Mouse (Mus musculus) neural tube, embryonic 15.5 days (tissue): Measurements from ENCODE around the gene Slc25a26. TPM values are rescaled to one million over a fixed set of nuclear protein-coding genes. Genes with fewer than 3 reads are reported as not detected.

ENCODE experiments used
- ATAC-seq: fragments of 200-750 bp; cut with Nextera tagmentation; 2 replicates; pipeline ENCODE4 v1.8.0; 2017; ENCODE audit warnings: mild to moderate bottlenecking, moderate TSS enrichment, moderate library complexity; ENCODE audit not compliant: low FRiP score
- H3K27ac ChIP-seq: fragments of 300-500 bp; sonication (generic); replicated peaks from 2 replicates; pipeline ENCODE4 v1.5.1; 2015; ENCODE audit warnings: mild to moderate bottlenecking, inconsistent platforms
- H3K27me3 ChIP-seq: fragments of 300-500 bp; sonication (generic); replicated peaks from 2 replicates; pipeline ENCODE4 v1.6.1; 2015; ENCODE audit warnings: inconsistent platforms
- H3K36me3 ChIP-seq: fragments of 300-500 bp; sonication (generic); 2 replicates; pipeline ENCODE4 v1.6.1; 2015; ENCODE audit warnings: inconsistent platforms
- H3K4me1 ChIP-seq: fragments of 300-500 bp; sonication (generic); 2 replicates; pipeline ENCODE4 v1.6.1; 2015; ENCODE audit warnings: inconsistent platforms
- H3K4me2 ChIP-seq: fragments of 300-500 bp; sonication (generic); 2 replicates; pipeline ENCODE4 v1.6.1; 2015; ENCODE audit warnings: inconsistent platforms, mild to moderate bottlenecking, moderate library complexity
- H3K4me3 ChIP-seq: fragments of 300-500 bp; sonication (generic); replicated peaks from 2 replicates; pipeline ENCODE4 v1.5.1; 2015; ENCODE audit warnings: mild to moderate bottlenecking, inconsistent platforms
- H3K9ac ChIP-seq: fragments of 300-500 bp; sonication (generic); replicated peaks from 2 replicates; pipeline ENCODE4 v1.6.1; 2015; ENCODE audit warnings: mild to moderate bottlenecking, inconsistent platforms
- H3K9me3 ChIP-seq: fragments of 300-500 bp; sonication (generic); replicated peaks from 2 replicates; pipeline ENCODE4 v1.6.1; 2016; ENCODE audit warnings: inconsistent platforms
- WGBS: fragments of 180-500 bp; shearing (Covaris S2); methylation state at CpG from one replicate; pipeline ENCODE4 v1.1.7; 2015; ENCODE audit warnings: mixed read lengths; 5-methylcytosine and 5-hydroxymethylcytosine counted together
- polyA plus RNA-seq: library from polyadenylated mRNA; unstranded; fragments of >200 nt; fragmentation: Nextera tagmentation; extraction: Ambion mirVana; gene quantifications from 2 replicates; pipeline ENCODE4 v1.2.1, GENCODE M21; 2015

Gene Slc25a26
- 7.8 and 9.4 TPM in 2 replicates for polyA plus RNA-seq

GRCm38 (mm10) chr6:94499897-94500623 is at the start of gene Slc25a26:
TSS of gene Slc25a26 (plus strand) at chr6:94500331.
- peak within 1 kb of the TSS; percentile 70 for H3K9ac ChIP-seq
- H3K27me3 ChIP-seq: 0 out of 2 replicates have a peak, but pooled peaks cover 3% of the 10 kb centered on the region
- H3K4me1 ChIP-seq: peaks cover 11% of the 10 kb centered on the region
- H3K4me3 ChIP-seq: peak within 1 kb of the TSS; percentile 88
- H3K9me3 ChIP-seq: no peaks in the 10 kb centered on the region
- peak within 1 kb of the TSS; percentile 76 for H3K27ac ChIP-seq
- under 1% methylated on average over 37 of the region's 37 CpGs for WGBS
- peak; percentile 98 for ATAC-seq
- peak within 1 kb of the TSS; percentile 88 for H3K4me2 ChIP-seq
- no peaks in the 10 kb centered on the region for H3K36me3 ChIP-seq

DNA sequence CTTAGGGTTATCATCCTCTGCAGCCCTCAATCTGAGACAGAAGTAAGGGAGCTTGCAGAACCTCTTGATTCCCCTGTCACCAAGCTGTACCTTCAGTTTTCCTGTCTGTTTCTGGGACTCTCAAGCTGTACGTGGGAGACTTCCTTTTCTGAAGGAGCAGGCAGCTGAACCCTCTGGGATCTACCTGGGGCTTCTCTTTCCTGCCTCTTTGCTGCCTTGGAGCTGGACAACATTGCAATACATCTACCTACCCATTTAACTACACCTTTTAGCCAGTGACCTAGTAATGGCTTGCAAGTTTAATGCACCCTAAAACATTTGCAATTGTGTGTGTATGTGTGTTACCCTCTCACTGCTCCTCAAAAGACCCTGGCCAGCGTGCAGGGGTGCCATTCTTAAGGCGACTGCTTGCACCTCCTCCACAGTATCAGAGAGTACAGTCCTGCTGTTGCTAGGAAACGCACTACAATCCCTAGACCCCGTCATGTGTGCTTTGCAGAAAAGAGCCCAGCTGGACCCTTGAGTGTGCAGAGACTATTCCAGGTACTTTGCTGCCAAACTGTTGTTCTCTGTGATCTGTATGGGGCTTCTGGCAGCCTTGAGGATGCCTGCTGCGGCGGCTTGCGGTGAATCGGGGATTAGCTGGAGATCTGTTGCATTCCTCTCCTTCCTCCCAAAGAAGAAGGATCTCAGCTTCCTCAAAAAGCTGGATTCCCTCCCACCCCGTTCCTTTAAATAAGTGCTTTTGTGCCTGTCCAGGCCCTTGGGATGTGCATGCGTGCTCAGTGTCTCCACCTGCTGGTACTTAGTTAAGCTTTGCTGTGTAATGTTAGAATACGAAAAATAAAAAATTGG is 35.9 kb upstream of the Slc25a26 start:
- no peaks in the 10 kb centered on the region for H3K9me3 ChIP-seq
- peak overlapping the region; percentile 73; the same call in 1 of the 2 replicates for H3K27ac ChIP-seq
- H3K4me2 ChIP-seq: peak overlapping the region; percentile 56
- peak; percentile 91 for ATAC-seq
- WGBS: 9% methylated on average over 12 of the region's 12 CpGs
- peaks cover 9% of the 10 kb centered on the region for H3K4me1 ChIP-seq
- H3K4me3 ChIP-seq: peak overlapping the region; percentile 32
- 0 out of 2 replicates have a peak overlapping the region, but pooled peaks have one; percentile 20 for H3K9ac ChIP-seq
- no peaks in the 10 kb centered on the region for H3K36me3 ChIP-seq
- no peaks in the 10 kb centered on the region for H3K27me3 ChIP-seq

- Histone ChIP-seq H3K9ac (no peak overlapping the region), H3K36me3 (no peaks in the 10 kb centered on the region), H3K4me2 (no peak overlapping the region), H3K4me3 (no peak overlapping the region), H3K27ac (no peak overlapping the region), H3K4me1 (peaks cover 9% of the 10 kb centered on the region), H3K9me3 (no peaks in the 10 kb centered on the region), H3K27me3 (no peaks in the 10 kb centered on the region)
- no peak for ATAC-seq
- WGBS: 61% methylated on average over 5 of the region's 5 CpGs
Measured at GRCm38 (mm10) chr6:94466508-94467205, 33.5 kb upstream of the Slc25a26 start.

DNA sequence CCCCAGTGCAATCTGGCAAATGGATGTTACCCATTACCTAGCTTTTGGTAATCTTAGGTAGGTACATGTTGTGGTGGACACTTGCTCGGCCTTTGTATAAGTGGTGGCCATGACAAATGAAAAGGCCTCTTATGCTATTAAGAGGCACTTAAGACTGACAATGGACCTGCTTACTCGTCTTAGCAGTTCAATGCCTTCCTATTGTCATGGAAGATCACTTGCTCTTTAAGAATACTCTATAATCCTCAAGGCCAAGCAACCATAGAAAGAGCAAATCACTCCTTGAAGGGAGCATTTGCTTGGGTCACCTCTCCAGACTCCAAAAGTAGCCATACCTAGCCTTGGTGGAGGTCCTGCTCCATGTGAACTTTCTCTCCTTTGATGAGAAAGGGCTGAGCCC is 7.4 kb upstream of the Slc25a26 start:
- WGBS: 73% methylated on average over 2 of the region's 2 CpGs
- Histone ChIP-seq H3K9me3 (no peaks in the 10 kb centered on the region), H3K27me3 (0 out of 2 replicates have a peak, but pooled peaks cover 3% of the 10 kb centered on the region), H3K27ac (no peak overlapping the region), H3K4me3 (no peak overlapping the region), H3K9ac (no peak overlapping the region), H3K36me3 (no peaks in the 10 kb centered on the region), H3K4me2 (no peak overlapping the region), H3K4me1 (no peaks in the 10 kb centered on the region)
- ATAC-seq: no peak

DNA sequence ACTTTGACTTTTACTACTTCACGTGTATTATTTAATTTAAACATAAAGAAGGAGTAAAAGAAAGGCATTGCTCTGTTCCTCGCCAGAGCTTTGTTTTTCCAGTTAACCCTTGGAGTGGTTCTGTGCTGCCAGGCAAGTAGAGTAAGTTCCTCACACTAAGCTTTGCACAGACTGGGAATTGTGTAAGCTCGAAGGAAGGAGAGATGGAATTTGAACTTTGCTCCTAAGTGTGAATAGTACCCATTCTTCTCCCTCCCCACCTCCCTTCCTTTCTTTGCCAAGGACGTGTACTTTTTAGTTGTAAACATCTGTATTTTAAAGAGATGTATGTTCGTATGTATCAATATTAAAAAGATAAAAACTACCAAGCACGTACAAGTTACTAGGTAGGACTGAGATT is 3.8 kb downstream of the Slc25a26 start:
- Histone ChIP-seq H3K36me3 (no peaks in the 10 kb centered on the region), H3K4me3 (no peak overlapping the region), H3K9ac (no peak overlapping the region), H3K27ac (no peak overlapping the region), H3K4me2 (no peak overlapping the region), H3K27me3 (no peaks in the 10 kb centered on the region), H3K4me1 (peaks cover 11% of the 10 kb centered on the region), H3K9me3 (no peaks in the 10 kb centered on the region)
- 75% methylated on average over 6 of the region's 6 CpGs for WGBS
- ATAC-seq: no peak

DNA sequence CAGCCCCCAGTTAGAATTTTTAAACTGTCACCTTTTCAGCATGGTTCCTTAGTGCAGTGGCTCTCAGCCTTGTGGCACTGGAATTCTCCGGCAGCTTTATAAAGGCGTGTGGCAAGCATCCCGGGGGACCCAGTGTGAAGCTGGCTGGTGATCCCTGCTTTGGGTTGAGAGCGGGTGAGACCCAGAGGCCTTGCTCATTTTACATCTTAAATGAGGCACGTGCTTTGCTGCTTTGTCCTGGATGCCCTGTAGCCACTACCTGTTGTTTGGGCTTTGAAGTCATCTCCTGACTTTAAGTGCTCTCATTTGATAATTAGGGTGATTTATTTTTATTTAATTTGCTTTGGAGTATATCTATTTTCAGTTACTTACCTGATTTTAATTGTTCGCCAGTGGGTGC is 7.8 kb downstream of the Slc25a26 start:
- Histone ChIP-seq H3K9ac (no peak overlapping the region), H3K27ac (no peak overlapping the region), H3K4me2 (no peak overlapping the region), H3K9me3 (no peaks in the 10 kb centered on the region), H3K27me3 (no peaks in the 10 kb centered on the region), H3K4me1 (no peaks in the 10 kb centered on the region), H3K36me3 (peaks cover 2% of the 10 kb centered on the region), H3K4me3 (no peak overlapping the region)
- 75% methylated on average over 6 of the region's 6 CpGs for WGBS
- no peak for ATAC-seq

GRCm38 (mm10) chr6:94508807-94509206 is 8.7 kb downstream of the Slc25a26 start:
- Histone ChIP-seq H3K36me3 (peaks cover 2% of the 10 kb centered on the region), H3K9me3 (no peaks in the 10 kb centered on the region), H3K4me1 (no peaks in the 10 kb centered on the region), H3K27ac (no peak overlapping the region), H3K4me3 (no peak overlapping the region), H3K27me3 (no peaks in the 10 kb centered on the region), H3K4me2 (no peak overlapping the region), H3K9ac (no peak overlapping the region)
- no peak for ATAC-seq
- WGBS: 85% methylated on average over 2 of the region's 2 CpGs

DNA sequence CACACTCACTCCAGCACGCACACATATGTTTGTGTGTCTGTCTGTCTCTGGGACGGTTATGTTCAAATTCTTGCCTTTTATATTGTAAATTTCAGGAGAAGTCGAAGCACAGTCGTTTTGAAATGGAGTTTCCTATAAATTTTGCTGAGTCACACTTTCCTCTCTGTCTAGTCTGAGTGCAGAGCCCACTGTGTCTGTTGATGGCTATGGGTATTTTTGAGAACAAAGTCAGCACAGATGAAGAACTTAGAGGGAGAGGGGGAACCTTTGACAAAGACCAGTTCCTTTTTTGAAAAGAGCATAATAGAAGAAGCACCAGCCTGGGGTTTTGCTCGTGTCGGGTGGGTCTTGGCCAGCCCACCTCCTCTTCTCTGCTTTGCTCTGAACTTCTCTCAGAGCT is 9.1 kb downstream of the Slc25a26 start:
- no peak overlapping the region for H3K4me3 ChIP-seq
- no peaks in the 10 kb centered on the region for H3K27me3 ChIP-seq
- H3K36me3 ChIP-seq: peaks cover 2% of the 10 kb centered on the region
- ATAC-seq: no peak
- H3K9ac ChIP-seq: no peak overlapping the region
- no peaks in the 10 kb centered on the region for H3K4me1 ChIP-seq
- 85% methylated on average over 6 of the region's 6 CpGs for WGBS
- H3K4me2 ChIP-seq: no peak overlapping the region
- H3K9me3 ChIP-seq: no peaks in the 10 kb centered on the region
- H3K27ac ChIP-seq: no peak overlapping the region

- Histone ChIP-seq H3K36me3 (no peaks in the 10 kb centered on the region), H3K4me3 (no peak overlapping the region), H3K9me3 (no peaks in the 10 kb centered on the region), H3K4me2 (no peak overlapping the region), H3K27ac (no peak overlapping the region), H3K4me1 (no peaks in the 10 kb centered on the region), H3K9ac (no peak overlapping the region), H3K27me3 (no peaks in the 10 kb centered on the region)
- 95% methylated on average over 6 of the region's 6 CpGs for WGBS
- no peak for ATAC-seq
Measured at GRCm38 (mm10) chr6:94518171-94518570, 18.0 kb downstream of the Slc25a26 start.

- H3K9ac ChIP-seq: no peak overlapping the region
- no peaks in the 10 kb centered on the region for H3K27me3 ChIP-seq
- H3K4me3 ChIP-seq: no peak overlapping the region
- no peaks in the 10 kb centered on the region for H3K36me3 ChIP-seq
- no peaks in the 10 kb centered on the region for H3K9me3 ChIP-seq
- ATAC-seq: no peak
- no peaks in the 10 kb centered on the region for H3K4me1 ChIP-seq
- H3K27ac ChIP-seq: no peak overlapping the region
- H3K4me2 ChIP-seq: no peak overlapping the region
- WGBS: 37% methylated on average over 2 of the region's 2 CpGs
Measured at GRCm38 (mm10) chr6:94524335-94524734, 24.2 kb downstream of the Slc25a26 start.

DNA sequence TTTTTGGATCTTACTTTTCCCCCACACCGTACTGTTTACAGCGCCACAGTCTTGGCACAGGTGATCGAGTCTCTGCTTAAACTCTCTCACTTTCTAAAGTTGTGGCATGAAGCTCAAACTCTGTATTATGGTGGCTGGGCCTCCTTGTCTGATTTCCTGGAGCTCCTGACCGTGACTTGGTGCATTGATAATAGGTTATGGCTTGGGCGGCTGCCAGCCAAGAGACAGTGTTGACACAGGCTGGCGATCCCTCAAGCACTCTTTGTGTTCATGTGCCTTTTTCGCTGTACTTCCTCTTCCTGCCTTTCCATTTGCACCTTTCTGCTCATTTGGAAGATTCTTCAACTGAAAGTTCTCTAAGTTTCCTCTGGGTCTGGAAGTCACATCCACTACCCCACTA is 30.6 kb downstream of the Slc25a26 start:
- WGBS: 78% methylated on average over 7 of the region's 7 CpGs
- H3K4me2 ChIP-seq: no peak overlapping the region

More for the DNA sequence above, 30.6 kb downstream of the Slc25a26 start:
- Histone ChIP-seq H3K27ac (no peak overlapping the region), H3K9me3 (no peaks in the 10 kb centered on the region), H3K4me3 (no peak overlapping the region), H3K27me3 (no peaks in the 10 kb centered on the region), H3K4me1 (no peaks in the 10 kb centered on the region), H3K9ac (no peak overlapping the region), H3K36me3 (no peaks in the 10 kb centered on the region)
- no peak for ATAC-seq
